Mouse (Mus musculus) adrenal gland, postnatal 10 days (tissue): ENCODE results near the gene 2810006K23Rik. TPM values are rescaled to one million over a fixed set of nuclear protein-coding genes. Genes with fewer than 3 reads are reported as not detected.
"Not testable (repeated sequence)": the region's sequence is repeated elsewhere in the genome, so short reads cannot be mapped to it uniquely, and the experiment has no call there.

Experiments
- DNase-seq: peaks from one replicate; pipeline ENCODE4 v3.0.0; 2021; ENCODE audit warnings: mixed read lengths
- total RNA-seq, 2 experiments: library from RNA; stranded (reverse); gene quantifications; 2 replicates each; pipeline ENCODE4 v1.2.3; 2021

2810006K23Rik gene
- total RNA-seq, 2 experiments from 2014 or later = 11.9 to 15.0 TPM

GRCm38 (mm10) chr5:124342897-124343296 is 15.0 kb downstream of the 2810006K23Rik start:
- DNase-seq = no peak

DNA sequence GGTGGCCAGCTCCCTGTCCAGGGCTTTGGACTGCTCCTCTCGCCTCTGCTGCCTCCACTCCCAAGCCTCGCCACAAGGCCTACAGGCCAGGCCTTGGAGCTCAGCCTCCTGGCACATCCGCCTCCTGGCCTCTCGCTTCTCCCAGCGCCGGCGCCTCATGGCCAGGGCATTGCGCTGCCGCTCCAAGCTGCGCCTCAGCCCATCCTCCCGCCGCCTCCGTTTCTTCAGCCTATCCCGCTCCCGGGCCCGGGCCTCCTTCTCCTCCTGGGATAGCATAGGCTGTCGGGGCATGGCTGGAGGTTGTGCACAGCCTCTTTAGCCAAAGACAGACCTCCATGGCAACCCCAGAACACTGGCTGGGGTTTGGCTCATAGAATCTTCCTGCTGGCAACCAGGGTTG is 21.3 kb downstream of the 2810006K23Rik start:
- DNase-seq = peak; percentile 69

- DNase-seq = no peak
Measured at GRCm38 (mm10) chr5:124350350-124350749, 22.5 kb downstream of the 2810006K23Rik start.

DNA sequence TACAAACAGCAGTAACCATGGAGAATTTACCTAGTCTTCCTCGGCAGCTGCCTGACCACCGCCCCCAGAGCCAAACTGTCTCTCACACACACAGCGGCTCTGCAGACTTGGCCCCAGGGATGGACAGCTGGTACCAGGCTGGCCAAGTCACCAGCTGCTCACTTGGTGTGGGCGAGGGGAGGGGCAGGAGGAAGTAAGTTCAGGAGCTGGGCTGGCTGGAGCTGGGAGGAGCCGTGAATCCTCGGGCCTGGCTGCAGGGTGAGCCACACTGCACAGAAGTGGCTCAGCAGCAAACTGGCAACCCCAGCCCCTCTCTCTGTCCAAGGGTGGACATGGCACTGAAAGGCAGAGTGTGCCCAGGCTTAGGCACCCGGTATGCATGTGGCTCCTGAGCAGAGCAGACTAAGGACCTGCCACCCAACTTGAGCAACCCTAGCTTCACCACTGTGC is 23.2 kb downstream of the 2810006K23Rik start:
- peak; percentile 79 for DNase-seq

GRCm38 (mm10) chr5:124351604-124352003 is 23.7 kb downstream of the 2810006K23Rik start:
- DNase-seq = no peak

- peak; percentile 88 for DNase-seq
Measured at GRCm38 (mm10) chr5:124352141-124352920, 24.4 kb downstream of the 2810006K23Rik start.

DNA sequence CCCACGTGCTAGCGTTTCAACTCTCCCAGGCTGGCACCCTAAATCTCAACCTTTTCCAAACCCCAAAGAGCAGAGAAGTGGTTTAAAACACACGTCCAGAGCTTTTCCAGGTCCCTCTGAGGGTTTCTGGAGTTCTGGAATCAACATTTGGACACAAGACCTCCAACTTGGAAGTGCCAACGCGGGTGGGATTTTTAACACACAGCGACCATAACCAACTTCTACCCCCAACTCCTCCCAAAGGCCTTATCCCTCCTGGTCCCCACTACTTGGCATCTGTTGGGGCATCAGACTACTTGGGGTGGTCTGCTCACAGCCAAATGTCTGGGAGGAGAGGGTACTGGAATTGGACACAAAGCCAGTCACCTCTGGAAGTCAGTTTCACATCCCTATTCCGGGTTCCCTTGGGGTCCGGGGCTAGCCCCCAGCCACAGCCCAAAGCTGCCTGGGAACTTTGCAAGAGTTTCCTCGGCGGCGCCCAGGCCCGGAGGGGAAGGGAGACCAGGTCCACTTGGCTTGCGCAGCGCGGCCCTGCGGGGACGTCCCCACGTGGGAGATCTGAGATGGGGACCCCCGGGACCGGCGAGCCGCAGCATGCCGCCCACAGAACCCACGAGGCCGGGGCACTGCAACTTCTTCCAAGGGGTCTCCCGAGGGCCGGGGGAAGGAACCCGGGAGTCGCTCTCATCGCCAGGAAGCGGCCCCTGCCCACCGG is 25.3 kb downstream of the 2810006K23Rik start:
- DNase-seq = peak; percentile 66

DNA sequence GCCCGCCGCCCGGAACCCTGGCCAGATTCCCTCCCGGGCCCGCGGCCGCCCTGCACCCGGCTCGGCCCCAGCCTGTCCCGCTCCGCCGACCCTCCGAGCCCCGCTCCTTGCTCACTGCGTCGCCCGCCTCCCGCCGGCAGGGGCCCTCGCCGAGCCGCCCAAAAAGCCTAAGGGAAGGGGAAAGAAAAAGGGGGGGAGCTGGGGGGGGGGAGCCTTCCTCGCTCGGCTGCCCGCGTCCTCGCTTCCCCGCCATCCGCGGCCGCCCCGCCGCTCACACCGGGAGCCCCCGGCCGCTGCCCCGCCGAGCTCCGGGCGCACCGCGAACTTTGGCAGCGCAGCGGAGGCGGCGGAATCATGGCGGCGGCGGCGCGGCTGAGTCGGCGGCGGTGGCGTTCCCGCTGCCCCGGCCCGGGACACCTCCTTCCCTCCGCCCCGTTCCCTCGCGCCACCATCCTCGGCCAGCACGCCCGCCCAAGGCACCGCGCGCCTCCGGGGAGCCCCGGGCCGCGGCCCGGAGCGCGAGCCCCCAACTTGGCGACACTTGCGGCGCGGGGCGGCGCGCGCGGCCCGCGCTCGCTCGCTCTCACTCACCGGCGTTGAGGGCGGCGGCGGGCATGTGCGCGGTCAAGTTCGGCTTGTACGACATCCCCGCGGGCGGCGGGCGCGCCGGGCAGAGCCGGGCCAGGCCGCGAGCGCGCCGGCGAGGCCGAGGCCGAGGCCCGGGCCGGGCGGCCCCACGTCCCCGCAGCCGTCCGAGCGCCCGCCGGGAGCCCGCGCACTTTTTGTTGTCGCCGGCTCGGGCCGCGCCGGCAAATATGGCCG is 26.0 kb downstream of the 2810006K23Rik start:
- DNase-seq = peak; percentile 76

- DNase-seq = peak; percentile 56
Measured at GRCm38 (mm10) chr5:124354574-124355424, 26.9 kb downstream of the 2810006K23Rik start.

- no peak for DNase-seq
Measured at GRCm38 (mm10) chr5:124355425-124355959, 27.6 kb downstream of the 2810006K23Rik start.

DNA sequence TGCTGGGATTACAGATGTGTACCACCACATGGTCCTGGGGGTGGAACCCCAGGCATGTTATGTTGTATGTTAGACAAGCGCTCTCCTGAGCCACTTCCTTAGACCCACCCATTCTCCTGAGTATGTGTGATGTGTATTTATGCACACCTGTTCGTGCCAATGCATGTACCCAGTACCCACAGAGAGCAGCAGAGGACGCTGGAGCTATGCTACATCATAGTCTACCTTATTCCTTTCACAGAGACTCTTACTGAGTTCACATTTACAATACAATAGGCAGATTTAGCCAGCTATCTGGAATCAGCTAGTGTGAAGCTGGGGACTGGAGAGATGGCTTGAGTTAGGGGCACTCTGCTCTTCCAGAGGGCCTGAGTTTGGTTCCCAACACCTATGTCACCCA is 28.8 kb downstream of the 2810006K23Rik start:
- DNase-seq = no peak

DNA sequence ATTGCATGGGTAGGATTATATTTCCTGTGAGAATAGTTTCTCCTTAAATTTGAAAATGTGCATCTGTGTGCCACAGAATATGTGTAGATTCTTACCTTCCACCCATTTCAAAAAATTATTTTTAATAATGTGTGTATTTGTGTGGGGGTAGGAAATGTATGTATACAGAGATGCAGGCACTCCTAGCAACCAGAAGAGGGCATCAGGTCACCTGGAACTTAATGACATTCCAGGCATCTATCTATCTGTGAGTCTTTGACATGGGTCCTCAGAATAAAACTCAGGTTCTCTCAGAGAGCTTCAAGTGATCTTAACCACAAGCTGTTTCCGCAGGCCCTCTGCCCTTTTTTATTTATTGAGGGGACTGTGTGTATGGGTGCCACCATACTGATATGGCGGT is 31.8 kb downstream of the 2810006K23Rik start:
- DNase-seq = no peak

GRCm38 (mm10) chr5:124362982-124363381 is 35.1 kb downstream of the 2810006K23Rik start, which contains the start of gene Cdk2ap1:
Gene Cdk2ap1 (minus strand): TSS chr5:124363082.
- DNase-seq = not testable (repeated sequence)

GRCm38 (mm10) chr5:124364173-124364918 is 36.5 kb downstream of the 2810006K23Rik start:
- DNase-seq = no peak

- no peak for DNase-seq
Measured at GRCm38 (mm10) chr5:124365754-124366153, 37.9 kb downstream of the 2810006K23Rik start.

DNA sequence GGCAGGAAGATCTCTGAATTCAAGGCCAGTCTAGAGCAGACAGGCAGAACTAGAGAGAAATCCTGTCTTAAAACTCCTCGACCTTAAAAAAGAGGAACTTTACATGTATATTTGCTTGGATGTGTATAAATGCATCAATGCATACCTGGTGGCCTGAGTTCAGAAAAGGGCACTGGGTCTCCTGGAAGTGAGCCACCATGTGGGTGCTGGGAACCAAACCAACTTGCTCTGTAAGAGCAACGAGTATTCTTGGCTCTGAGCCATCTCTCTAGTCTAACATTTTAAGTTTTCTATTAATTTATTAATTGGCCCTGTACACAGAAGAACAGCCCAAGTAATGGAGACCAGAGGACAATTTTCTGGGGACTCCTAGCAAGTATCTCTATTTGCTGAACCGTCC is 38.8 kb downstream of the 2810006K23Rik start:
- DNase-seq = no peak

DNA sequence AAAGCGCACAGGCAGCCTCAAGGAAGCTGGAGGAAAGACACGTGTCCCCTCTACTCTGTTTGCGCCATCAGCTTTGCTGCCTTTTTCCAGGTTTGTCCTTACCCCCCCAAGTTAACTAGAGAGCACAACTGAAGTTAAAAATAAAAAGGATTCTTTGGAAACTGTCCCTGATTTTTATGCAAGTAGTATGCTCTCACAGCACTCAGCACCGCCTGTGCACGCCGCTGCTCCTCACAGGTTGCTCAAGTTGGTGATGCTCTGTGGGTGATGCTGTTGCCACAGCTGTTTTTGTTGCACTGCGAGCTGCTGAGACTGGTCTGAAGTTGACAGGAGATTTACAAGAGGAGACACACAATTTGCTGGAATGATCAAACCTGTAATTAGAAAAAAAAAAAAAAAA is 46.4 kb downstream of the 2810006K23Rik start:
- DNase-seq = no peak

GRCm38 (mm10) chr5:124376401-124376800 is 48.5 kb downstream of the 2810006K23Rik start:
- no peak for DNase-seq

GRCm38 (mm10) chr5:124377149-124377548 is 49.3 kb downstream of the 2810006K23Rik start:
- no peak for DNase-seq

DNA sequence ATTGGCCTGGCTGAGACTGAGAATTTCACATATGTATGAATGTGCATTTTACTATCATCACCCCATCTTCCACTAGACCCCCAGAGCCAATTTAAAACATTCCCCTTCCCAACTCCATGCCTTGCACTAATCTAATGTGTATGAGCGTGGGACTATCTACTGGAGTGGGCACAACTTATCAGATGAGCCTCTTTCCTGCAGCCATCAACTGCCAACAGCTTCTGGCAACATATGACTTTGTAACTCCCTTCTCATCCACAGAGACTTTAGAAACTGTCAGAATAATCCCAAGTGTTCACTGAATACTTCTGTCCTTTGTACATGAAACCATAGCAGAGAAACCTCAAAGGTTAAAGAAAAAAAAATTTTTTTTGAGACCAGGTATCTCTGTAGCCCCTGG is 52.2 kb downstream of the 2810006K23Rik start:
- no peak for DNase-seq
